Mouse (Mus musculus): ENCODE measurements at regions not wholly inside any gene's neighbourhood (a gene's known extent, or its start where the extent isn't known, plus 50 kb on each side); places are given as distances from the start of the nearest gene placed in this dataset.

DNA sequence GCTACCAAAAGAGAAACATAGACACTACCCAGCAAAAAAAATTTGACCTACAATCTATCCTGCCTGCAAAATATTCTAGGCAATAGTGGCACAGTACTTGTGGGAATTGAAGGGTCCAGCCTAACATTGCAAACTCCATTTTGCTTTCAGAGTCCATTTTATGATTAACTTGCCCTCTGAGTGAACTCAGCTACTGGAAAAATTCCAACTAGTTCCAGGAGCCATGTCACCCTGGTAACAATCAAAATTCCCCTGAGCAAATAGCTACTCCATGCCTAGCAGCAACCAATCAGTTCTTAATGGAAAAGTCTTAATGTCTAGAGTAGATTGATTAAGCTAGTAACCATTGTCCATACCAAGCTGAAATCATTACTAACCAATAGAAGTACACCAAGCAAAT, 104.3 kb upstream of the Ankrd50 start:
- TF ChIP-seq POLR2A (IDR thresholded peaks at IDR 0.05; ENCODE audit: extremely low read depth, insufficient read depth, low read length): no peak
- TF ChIP-seq CTCF (IDR thresholded peaks at IDR 0.05; ENCODE audit: low read depth, low read length): no peak

Measured in liver, adult 2 months (tissue).